Comparison of ENCODE assay signal across 40 mouse cellular contexts in the genomic region with DNA sequence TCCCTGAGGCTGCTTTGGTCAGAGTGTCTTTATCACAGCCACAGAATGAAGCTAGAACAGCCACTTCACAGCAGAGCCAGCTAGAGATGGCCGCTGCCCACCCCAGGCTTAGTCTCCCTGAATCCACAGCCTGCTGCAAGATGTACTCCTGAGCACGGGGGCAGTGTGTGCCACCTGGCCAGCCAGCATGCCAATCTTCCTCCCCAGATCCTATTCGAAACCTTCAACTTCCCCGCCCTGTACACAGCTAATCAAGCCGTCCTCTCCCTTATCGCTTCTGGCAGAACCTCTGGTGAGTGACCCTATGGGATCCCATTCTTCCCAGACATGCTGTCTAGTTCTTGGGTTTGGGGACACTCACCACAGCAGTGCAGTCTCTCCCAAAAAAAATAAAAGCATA. TPM values are rescaled to one million over a fixed set of nuclear protein-coding genes. Genes with fewer than 3 reads are reported as not detected.
A peak's percentile ranks its signal among the peaks of the same experiment; 100 is the strongest.
DNase-seq lines count a peak whose midpoint lies in the region; ATAC-seq and TF ChIP-seq lines count a peak whose summit lies in the region.
"Had no signal": no experiment of that assay in that cellular context is flagged by ENCODE, and none has a peak within 500 bp of the region (broad histone marks: within the 10 kb centered on the region; RNA-seq: fewer than 3 reads in every experiment).

No protein-coding gene starts in this region.

- H3K4me1 ChIP-seq in MEL (ENCODE audit: control insufficient read depth in 1 of 2, insufficient read depth in 2 of 2, low read length in 2 of 2), result peaks cover 0 to 9% of the 10 kb centered on the region in 2 experiments; a peak in 2 of 4 replicates
- no peaks in the 10 kb centered on the region; a peak in 1 of 4 replicates for H3K4me1 ChIP-seq in liver, embryonic 14.5 days (replicated peaks; ENCODE audit: control insufficient read depth in 2 of 2, insufficient read depth in 2 of 2, low read length in 1 of 2)
- no peaks in the 10 kb centered on the region for H3K4me1 ChIP-seq in stomach, postnatal 0 days (replicated peaks; ENCODE audit: control insufficient read depth, insufficient read depth)
- H3K4me1 ChIP-seq: forebrain, embryonic 13.5 days; heart, embryonic 12.5 days; hindbrain, embryonic 13.5 days; midbrain, embryonic 13.5 days; neural tube, embryonic 13.5 days had no signal

- H3K4me2 ChIP-seq in liver, embryonic 14.5 days (ENCODE audit: low read depth), result no peak overlapping the region
- H3K4me2 ChIP-seq in stomach, postnatal 0 days (replicated peaks; ENCODE audit: low read depth), result no peak overlapping the region
- H3K4me2 ChIP-seq: forebrain, embryonic 13.5 days; heart, embryonic 12.5 days; hindbrain, embryonic 13.5 days; lung, embryonic 14.5 days; midbrain, embryonic 13.5 days; neural tube, embryonic 13.5 days had no signal

- TF ChIP-seq POLR2A in MEL (IDR thresholded peaks at IDR 0.05; ENCODE audit: control insufficient read depth in 1 of 2, insufficient read depth in 1 of 2, low read depth in 1 of 2, low read length in 2 of 2, poor library complexity in 1 of 2), result no peak

- no peaks in the 10 kb centered on the region for H3K9me3 ChIP-seq in MEL (replicated peaks; ENCODE audit: insufficient read depth, low read length)
- no peaks in the 10 kb centered on the region for H3K9me3 ChIP-seq in liver, embryonic 14.5 days (ENCODE audit: control insufficient read depth, low read length)
- H3K9me3 ChIP-seq in stomach, postnatal 0 days (ENCODE audit: control insufficient read depth, low read length), result no peaks in the 10 kb centered on the region
- H3K9me3 ChIP-seq: forebrain, embryonic 13.5 days; heart, embryonic 12.5 days; hindbrain, embryonic 13.5 days; midbrain, embryonic 13.5 days; neural tube, embryonic 13.5 days had no signal

- no peak overlapping the region for H3K4me3 ChIP-seq in MEL (ENCODE audit: control insufficient read depth in 1 of 2, insufficient read depth in 1 of 2, low read depth in 2 of 2, low read length in 2 of 2)
- no peak overlapping the region for H3K4me3 ChIP-seq in liver, embryonic 14.5 days (ENCODE audit: insufficient read depth in 1 of 2, low read depth in 2 of 2, low read length in 2 of 2)
- no peak overlapping the region for H3K4me3 ChIP-seq in stomach, postnatal 0 days (ENCODE audit: low read depth, low read length)
- H3K4me3 ChIP-seq: forebrain, embryonic 13.5 days; heart, embryonic 12.5 days; hindbrain, embryonic 13.5 days; midbrain, embryonic 13.5 days; neural tube, embryonic 13.5 days had no signal

- TF ChIP-seq RAD21 in MEL (IDR thresholded peaks at IDR 0.05; ENCODE audit: low read depth, low read length), result no peak

- peak; percentile 13 for DNase-seq in MEL (ENCODE audit: low read depth, low spot score)
- peak; percentile 10 for DNase-seq in c-Kit-positive CD71-positive TER-119-positive erythroid progenitor cells, embryonic 14.5 days (ENCODE audit: low spot score)
- no peak for DNase-seq in liver, embryonic 14.5 days (ENCODE audit: low read depth in 3 of 3, low spot score in 3 of 3)
- no peak for DNase-seq in cerebellum, postnatal 4 days (ENCODE audit: low spot score in 2 of 2)
- no peak for DNase-seq in retina, embryonic 14.5 days (ENCODE audit: low spot score)
- DNase-seq in stomach, postnatal 0 days (ENCODE audit: low spot score), result no peak
- DNase-seq: adrenal gland, postnatal 10 days; cerebellum, adult 11-12 months; cerebellum, adult 9-11 months; gastrocnemius, postnatal 25 days; heart, adult 18-20 months; heart, postnatal 4 days; lung, embryonic 14.5 days; lung, postnatal 14 days; retina, postnatal 1 day; right cerebral cortex, postnatal 14 days; thymus, postnatal 14 days had no signal

- no peaks in the 10 kb centered on the region for H3K27me3 ChIP-seq in MEL (ENCODE audit: control insufficient read depth in 1 of 2, insufficient read depth in 2 of 2, low read length in 2 of 2)
- H3K27me3 ChIP-seq in liver, embryonic 14.5 days (ENCODE audit: control insufficient read depth, insufficient read depth, low read length), result no peaks in the 10 kb centered on the region
- no peaks in the 10 kb centered on the region for H3K27me3 ChIP-seq in stomach, postnatal 0 days (ENCODE audit: control insufficient read depth, insufficient read depth, low read length)
- H3K27me3 ChIP-seq: forebrain, embryonic 13.5 days; hindbrain, embryonic 13.5 days; midbrain, embryonic 13.5 days; neural tube, embryonic 13.5 days; Patski had no signal

- H3K36me3 ChIP-seq in MEL (ENCODE audit: control insufficient read depth in 1 of 2, insufficient read depth in 2 of 2, low read length in 2 of 2), result no peaks in the 10 kb centered on the region; a peak in 2 of 4 replicates
- H3K36me3 ChIP-seq in liver, embryonic 14.5 days (replicated peaks; ENCODE audit: control insufficient read depth, insufficient read depth, low read depth), result no peaks in the 10 kb centered on the region
- H3K36me3 ChIP-seq in stomach, postnatal 0 days (ENCODE audit: control insufficient read depth, insufficient read depth, low read length), result no peaks in the 10 kb centered on the region
- H3K36me3 ChIP-seq: heart, embryonic 12.5 days; hindbrain, embryonic 13.5 days; midbrain, embryonic 13.5 days; neural tube, embryonic 13.5 days had no signal

- WGBS in liver, embryonic 14.5 days (ENCODE audit: insufficient replicate concordance), result 28% methylated on average over 6 of the region's 6 CpGs
- 65% methylated on average over 6 of the region's 6 CpGs for WGBS in stomach, postnatal 0 days

- no peaks in the 10 kb centered on the region for H3K79me2 ChIP-seq in MEL (ENCODE audit: control insufficient read depth, insufficient read depth, low read length, poor library complexity)

- ATAC-seq in liver, embryonic 14.5 days (ENCODE audit: insufficient read depth), result peak; percentile 60
- ATAC-seq in megakaryocyte progenitor cell, adult 5-6 weeks (replicated peaks; ENCODE audit: poor library complexity), result peak; percentile 74
- no peak for ATAC-seq in stomach, postnatal 0 days (ENCODE audit: low FRiP score, low TSS enrichment)
- ATAC-seq: forebrain, embryonic 13.5 days; intestine, postnatal 0 days; midbrain, embryonic 13.5 days; Patski had no signal

- H3K27ac ChIP-seq in MEL (ENCODE audit: control insufficient read depth, low read depth, low read length), result no peak overlapping the region; the same call in 1 of the 2 replicates
- no peak overlapping the region for H3K27ac ChIP-seq in liver, embryonic 14.5 days
- H3K27ac ChIP-seq in stomach, postnatal 0 days (replicated peaks), result no peak overlapping the region
- H3K27ac ChIP-seq: forebrain, embryonic 13.5 days; hindbrain, embryonic 13.5 days; midbrain, embryonic 13.5 days; neural tube, embryonic 13.5 days had no signal

- no peak for TF ChIP-seq EP300 in MEL (IDR thresholded peaks at IDR 0.05; ENCODE audit: low read depth in 1 of 2, low read length in 2 of 2)
- TF ChIP-seq EP300 in liver, embryonic 14.5 days (IDR thresholded peaks at IDR 0.05; ENCODE audit: low read depth), result 0 out of 2 replicates have a peak, but pooled peaks have one; percentile 15
- TF ChIP-seq EP300 in stomach, postnatal 0 days (optimal IDR thresholded peaks at IDR 0.05), result no peak

- TF ChIP-seq CTCF in MEL (IDR thresholded peaks at IDR 0.05 in 2 of 3, conservative IDR thresholded peaks at IDR 0.05 in 1 of 3; ENCODE audit: control insufficient read depth in 1 of 3, insufficient read depth in 1 of 3, low read depth in 2 of 3, low read length in 3 of 3, poor library complexity in 1 of 3, severe bottlenecking in 1 of 3), result no peak
- no peak for TF ChIP-seq CTCF in liver, embryonic 14.5 days (IDR thresholded peaks at IDR 0.05; ENCODE audit: low read depth)
- no peak for TF ChIP-seq CTCF in stomach, postnatal 0 days (IDR thresholded peaks at IDR 0.05; ENCODE audit: low read depth)

- H3K9ac ChIP-seq in MEL (ENCODE audit: control insufficient read depth, low read depth, low read length, poor library complexity, severe bottlenecking), result no peak overlapping the region
- H3K9ac ChIP-seq in liver, embryonic 14.5 days (replicated peaks), result no peak overlapping the region
- H3K9ac ChIP-seq in stomach, postnatal 0 days (ENCODE audit: low read length), result no peak overlapping the region
- H3K9ac ChIP-seq: forebrain, embryonic 13.5 days; heart, embryonic 12.5 days; hindbrain, embryonic 13.5 days; lung, embryonic 14.5 days; midbrain, embryonic 13.5 days; neural tube, embryonic 13.5 days had no signal

TF ChIP-seq in MEL, 35 proteins besides CTCF, POLR2A, EP300 and RAD21:
- TF ChIP-seq USF2 (IDR thresholded peaks at IDR 0.05; ENCODE audit: borderline replicate concordance in 1 of 2, insufficient read depth in 1 of 2, low read depth in 1 of 2, low read length in 2 of 2) (no peak), ZMIZ1 (IDR thresholded peaks at IDR 0.05; ENCODE audit: low read depth, low read length) (no peak), TCF12 (IDR thresholded peaks at IDR 0.05; ENCODE audit: low read depth, low read length) (0 out of 2 replicates have a peak, but pooled peaks have one; percentile 22)

RNA-seq across cellular contexts. Expression of a gene that starts 17.1 kb away (rescaled TPM):
- not detected in 2 replicates for total RNA-seq in MEL (2012; rRNA removed)
- not detected for polyA plus RNA-seq in MEL (2012; ENCODE audit: insufficient read depth in 1 of 2, insufficient read length in 2 of 2, low read depth in 1 of 2, low replicate concordance in 2 of 2, missing spikeins in 1 of 2)
- not detected in 2 replicates for polyA plus RNA-seq in liver, embryonic 14.5 days (2012; rRNA removed)
- not detected in 2 replicates for polyA plus RNA-seq in liver, embryonic 14.5 days (2014; fragmentation: Nextera tagmentation; extraction: Ambion mirVana)
- not detected in 2 replicates for total RNA-seq in megakaryocyte progenitor cell, adult 5-6 weeks (2015)
- total RNA-seq in megakaryocyte progenitor cell, adult 5-6 weeks (2017), result not detected in 2 replicates
- polyA plus RNA-seq in stomach, postnatal 0 days (2015; fragmentation: Nextera tagmentation; extraction: Ambion mirVana), result 0.07 TPM in 1 of 2 replicates, not detected in the other
- total RNA-seq: adrenal gland, postnatal 10 days; CH12.LX; common myeloid progenitor, adult 5-6 weeks; ES-E14; gastrocnemius, postnatal 25 days; heart, adult 18-20 months; heart, postnatal 4 days; layer of hippocampus, adult 18-20 months; layer of hippocampus, postnatal 10 days; left cerebral cortex, adult 18-20 months; left cerebral cortex, postnatal 36 days had no signal
- polyA plus RNA-seq: C2C12; embryonic facial prominence, embryonic 14.5 days; forebrain, embryonic 13.5 days; heart, embryonic 12.5 days; heart, postnatal 0 days; hindbrain, embryonic 13.5 days; intestine, postnatal 0 days; kidney, embryonic 14.5 days; limb, embryonic 14.5 days; lung, embryonic 14.5 days; midbrain, embryonic 13.5 days; neural tube, embryonic 13.5 days; Patski; small intestine, adult 2 months; stomach, embryonic 14.5 days; urinary bladder, adult 2 months had no signal

Comparison
In these comparisons a context has a peak if more than half of its experiments do, and no peak if none do; other contexts are left out.
1. DNase-seq: peak in MEL (single experiment) and c-Kit-positive CD71-positive TER-119-positive erythroid progenitor cells, embryonic 14.5 days (single experiment); none in liver, embryonic 14.5 days (0 of 3), cerebellum, postnatal 4 days (0 of 2), retina, embryonic 14.5 days (single experiment) and stomach, postnatal 0 days (single experiment).